Mouse (Mus musculus): ENCODE measurements around the gene Map2.

DNA sequence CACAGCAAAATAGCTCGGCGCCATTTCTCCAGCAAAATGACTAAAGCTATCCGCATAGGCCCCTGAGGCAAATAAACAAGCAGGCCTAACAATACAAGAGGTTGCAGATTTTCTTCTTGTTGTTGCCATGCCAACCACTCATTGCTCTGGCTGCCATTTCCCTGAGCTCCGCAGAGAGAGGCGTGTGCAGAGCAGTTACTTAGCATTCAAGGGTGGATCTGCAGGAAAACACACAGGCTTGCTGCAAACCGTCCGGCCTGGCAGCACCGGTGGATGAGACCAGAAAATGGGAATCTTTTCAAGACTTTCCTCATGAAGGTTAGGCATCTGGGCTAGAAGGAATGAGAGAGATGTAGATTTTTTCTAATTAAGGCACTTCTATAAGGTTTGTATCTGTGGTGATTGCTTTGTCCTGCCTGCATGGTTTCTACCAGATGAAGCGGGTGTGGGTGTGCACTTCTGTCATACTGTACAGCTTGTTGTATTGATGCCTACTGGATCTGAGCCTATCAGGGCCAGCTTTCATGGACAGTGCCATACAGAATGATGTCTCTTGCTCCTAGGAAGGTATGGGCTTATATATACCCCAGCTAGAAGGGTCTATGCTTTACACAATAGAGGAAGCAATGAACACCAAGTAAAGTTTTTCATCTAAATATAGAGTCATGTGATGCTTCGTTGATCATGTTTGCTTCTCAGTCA, 211.8 kb downstream of the Map2 start:
- TF ChIP-seq POLR2A (IDR thresholded peaks at IDR 0.05; ENCODE audit: low read depth, low read length) (no peak), CTCF (conservative IDR thresholded peaks at IDR 0.05; ENCODE audit: insufficient read depth, insufficient read length, low read depth, low read length) (no peak)

Measured in kidney, adult 2 months (tissue).